Mouse (Mus musculus) central nervous system, embryonic 14 days (tissue): ENCODE results near the gene Prb1. TPM values are rescaled to one million over a fixed set of nuclear protein-coding genes. Genes with fewer than 3 reads are reported as not detected.

Experiments
- polyA plus RNA-seq: library from polyadenylated mRNA; depleted of rRNA; stranded (reverse); fragments of >200 nt; gene quantifications from 2 replicates; pipeline ENCODE4 v1.2.3, GENCODE M21; 2012; rRNA removed

Gene Prb1
- not detected in 2 replicates for polyA plus RNA-seq

GRCm38 (mm10) chr6:132210421-132210820 lies at the start of gene Prb1:
TSS of gene Prb1 (minus strand) at chr6:132210521.

Other genes with a start within 250 kb of the Prb1 start
- not detected in 2 replicates for gene Prpmp5, start 104.2 kb upstream of the Prb1 start, polyA plus RNA-seq
- gene Gm8882, start 153.6 kb upstream of the Prb1 start, polyA plus RNA-seq = not detected in 2 replicates